Mouse (Mus musculus) ES-E14 (cell line): Measurements from ENCODE around the gene Smurf2. TPM values are rescaled to one million over a fixed set of nuclear protein-coding genes. Genes with fewer than 3 reads are reported as not detected.

Experiments used
- DNase-seq: peaks from one replicate; pipeline ENCODE4 v3.0.0-alpha.2; 2013; ENCODE audit warnings: low read depth, low spot score
- H3K27ac ChIP-seq: 2 replicates; pipeline ENCODE4 v1.5.1; 2012; ENCODE audit warnings: low read depth, mild to moderate bottlenecking, low read length, moderate library complexity, mixed read lengths; ENCODE audit not compliant: poor library complexity, insufficient read depth, severe bottlenecking
- H3K36me3 ChIP-seq: 2 replicates; pipeline ENCODE4 v1.6.1; 2012; ENCODE audit warnings: mild to moderate bottlenecking, low read length, moderate library complexity, mixed read lengths; ENCODE audit not compliant: control insufficient read depth, poor library complexity, insufficient read depth, severe bottlenecking
- H3K4me1 ChIP-seq, 2 experiments: fragments of 150-350 bp in 1 of 2; sonication (generic) in 1 of 2; 2 replicates each; pipeline ENCODE4 v1.6.1; 2012; ENCODE audit warnings: low read length in 2 of 2, mild to moderate bottlenecking in 1 of 2, mixed read lengths in 1 of 2; ENCODE audit not compliant: control insufficient read depth in 2 of 2, insufficient read depth in 2 of 2, poor library complexity in 1 of 2
- H3K4me3 ChIP-seq, 2 experiments: fragments of 150-350 bp in 1 of 2; sonication (generic) in 1 of 2; 2 replicates each; pipeline ENCODE4 v1.5.1; 2012; ENCODE audit warnings: low read length in 2 of 2, low read depth in 1 of 2, mild to moderate bottlenecking in 1 of 2, mixed read lengths in 1 of 2; ENCODE audit not compliant: insufficient read depth in 1 of 2, poor library complexity in 1 of 2, severe bottlenecking in 1 of 2
- H3K9ac ChIP-seq: 2 replicates; pipeline ENCODE4 v1.6.1; 2012; ENCODE audit warnings: low read depth, mild to moderate bottlenecking, low read length, mixed read lengths; ENCODE audit not compliant: poor library complexity, insufficient read depth, severe bottlenecking
- H3K9me3 ChIP-seq: fragments of 150-350 bp; sonication (generic); 2 replicates; pipeline ENCODE4 v1.6.1; 2012; ENCODE audit warnings: low read depth, mild to moderate bottlenecking, low read length; ENCODE audit not compliant: control insufficient read depth, insufficient read depth
- CHD2 ChIP-seq: IDR thresholded peaks from 2 replicates; pipeline ENCODE4 v1.6.1; 2014; ENCODE audit warnings: mild to moderate bottlenecking, low read depth, low read length, inconsistent platforms
- HCFC1 ChIP-seq: IDR thresholded peaks from 2 replicates; pipeline ENCODE4 v1.6.1; 2012; ENCODE audit warnings: low read length, inconsistent platforms, borderline replicate concordance; ENCODE audit not compliant: insufficient read depth
- MAFK ChIP-seq: IDR thresholded peaks from 2 replicates; pipeline ENCODE4 v1.6.1; 2014; ENCODE audit warnings: mild to moderate bottlenecking, low read depth, low read length, inconsistent platforms; ENCODE audit not compliant: insufficient read depth
- ZC3H11A ChIP-seq: IDR thresholded peaks from 2 replicates; pipeline ENCODE4 v1.6.1; 2012; ENCODE audit warnings: low read depth, mild to moderate bottlenecking, inconsistent platforms, low read length, borderline replicate concordance
- ZNF384 ChIP-seq: IDR thresholded peaks from 2 replicates; pipeline ENCODE4 v1.6.1; 2012; ENCODE audit warnings: low read depth, low read length, inconsistent platforms
- in situ Hi-C, 2 experiments: fragments of 600-800 bp; cut with MboI; formaldehyde crosslinking; loops; one replicate each; pipeline ENCODE4 v1.15.1; 2025; ENCODE audit warnings: low sequenced_read_pairs in 2 of 2, inconsistent platforms in 1 of 2; ENCODE audit not compliant: unreplicated experiment in 2 of 2
- total RNA-seq: library from RNA; depleted of rRNA; stranded (reverse); fragments of 300-350 nt; gene quantifications from 2 replicates; pipeline ENCODE4 v1.2.3, GENCODE M21; 2012

Smurf2 gene
- total RNA-seq, 1 experiment: 25.3 TPM

GRCm38 (mm10) chr11:106918901-106919300, 1.6 kb downstream of the Smurf2 start:
- peaks cover 0 to 4% of the 10 kb centered on the region in 2 experiments; a peak in 3 of 4 replicates for H3K4me1 ChIP-seq
- no peak for DNase-seq
- in situ Hi-C loops: no loop called here
- no peak overlapping the region for H3K9ac ChIP-seq
- no peak overlapping the region for H3K27ac ChIP-seq
- no peaks in the 10 kb centered on the region for H3K9me3 ChIP-seq
- TF ChIP-seq CHD2 (no peak), HCFC1 (no peak), ZC3H11A (no peak), ZNF384 (no peak), MAFK (no peak)
- no peaks in the 10 kb centered on the region for H3K36me3 ChIP-seq
- peak overlapping the region in 1 of 2 experiments; percentile 98; a peak in 2 of 4 replicates for H3K4me3 ChIP-seq

GRCm38 (mm10) chr11:106911257-106911656, 9.3 kb downstream of the Smurf2 start:
- TF ChIP-seq ZNF384 (no peak), CHD2 (no peak), ZC3H11A (no peak), HCFC1 (no peak), MAFK (no peak)
- Histone ChIP-seq H3K4me3 (no peak overlapping the region), H3K9me3 (no peaks in the 10 kb centered on the region), H3K36me3 (no peaks in the 10 kb centered on the region), H3K9ac (no peak overlapping the region), H3K4me1 (no peaks in the 10 kb centered on the region; a peak in 1 of 4 replicates), H3K27ac (no peak overlapping the region)
- in situ Hi-C loops: no loop called here
- no peak for DNase-seq

- no peak overlapping the region for H3K4me3 ChIP-seq
- DNase-seq: no peak
- H3K27ac ChIP-seq: no peak overlapping the region
- H3K4me1 ChIP-seq: no peaks in the 10 kb centered on the region; a peak in 2 of 4 replicates
- TF ChIP-seq MAFK (no peak), CHD2 (no peak), ZC3H11A (no peak), HCFC1 (no peak), ZNF384 (no peak)
- no peaks in the 10 kb centered on the region for H3K9me3 ChIP-seq
- no peaks in the 10 kb centered on the region for H3K36me3 ChIP-seq
- in situ Hi-C loops: no loop called here
- H3K9ac ChIP-seq: no peak overlapping the region
Observed at GRCm38 (mm10) chr11:106908016-106908415, 12.5 kb downstream of the Smurf2 start.

GRCm38 (mm10) chr11:106907253-106907652, 13.3 kb downstream of the Smurf2 start:
- TF ChIP-seq HCFC1 (no peak), CHD2 (no peak), ZNF384 (no peak), MAFK (no peak), ZC3H11A (no peak)
- H3K36me3 ChIP-seq: no peaks in the 10 kb centered on the region

GRCm38 (mm10) chr11:106905707-106906106, 14.8 kb downstream of the Smurf2 start:
- no peaks in the 10 kb centered on the region for H3K36me3 ChIP-seq
- TF ChIP-seq ZC3H11A (no peak), HCFC1 (no peak), MAFK (no peak), CHD2 (no peak), ZNF384 (no peak)
- in situ Hi-C loops: no loop called here

More at GRCm38 (mm10) chr11:106907253-106907652, 13.3 kb downstream of the Smurf2 start:
- Histone ChIP-seq H3K4me1 (no peaks in the 10 kb centered on the region; a peak in 2 of 4 replicates), H3K4me3 (no peak overlapping the region), H3K9me3 (no peaks in the 10 kb centered on the region), H3K9ac (no peak overlapping the region), H3K27ac (no peak overlapping the region)
- in situ Hi-C loops: no loop called here
- DNase-seq: no peak

More at GRCm38 (mm10) chr11:106905707-106906106, 14.8 kb downstream of the Smurf2 start:
- Histone ChIP-seq H3K9ac (no peak overlapping the region), H3K4me1 (peaks cover 0 to 2% of the 10 kb centered on the region in 2 experiments; a peak in 2 of 4 replicates), H3K9me3 (no peaks in the 10 kb centered on the region), H3K4me3 (no peak overlapping the region), H3K27ac (no peak overlapping the region)
- DNase-seq: no peak
